Mouse (Mus musculus) heart, postnatal 10 days (tissue): ENCODE measurements around the gene Ints3. TPM values are rescaled to one million over a fixed set of nuclear protein-coding genes. Genes with fewer than 3 reads are reported as not detected.
"Not testable (repeated sequence)": the region's sequence is repeated elsewhere in the genome, so short reads cannot be mapped to it uniquely, and the experiment has no call there.

ENCODE experiments used
- DNase-seq, 2 experiments: peaks; one replicate each; pipeline ENCODE4 v3.0.0; 2021
- intact Hi-C: fragments of 180-260 bp; cut with DNase I; formaldehyde crosslinking; loops from one replicate; pipeline ENCODE4 v1.15.1; 2025
- total RNA-seq, 2 experiments: library from RNA; stranded (reverse); gene quantifications; 2 replicates each; pipeline ENCODE4 v1.2.3; 2021

Ints3 gene
- total RNA-seq, 2 experiments from 2014 or later, result 24.4 to 28.3 TPM

GRCm38 (mm10) chr3:90367001-90367632 is 66.3 kb downstream of the Ints3 start:
- no peak for DNase-seq
- intact Hi-C loops, result no loop called here

- intact Hi-C loops, result no loop called here
- no peak for DNase-seq
These were observed 71.1 kb downstream of the Ints3 start for GRCm38 (mm10) chr3:90362346-90362745.

DNA sequence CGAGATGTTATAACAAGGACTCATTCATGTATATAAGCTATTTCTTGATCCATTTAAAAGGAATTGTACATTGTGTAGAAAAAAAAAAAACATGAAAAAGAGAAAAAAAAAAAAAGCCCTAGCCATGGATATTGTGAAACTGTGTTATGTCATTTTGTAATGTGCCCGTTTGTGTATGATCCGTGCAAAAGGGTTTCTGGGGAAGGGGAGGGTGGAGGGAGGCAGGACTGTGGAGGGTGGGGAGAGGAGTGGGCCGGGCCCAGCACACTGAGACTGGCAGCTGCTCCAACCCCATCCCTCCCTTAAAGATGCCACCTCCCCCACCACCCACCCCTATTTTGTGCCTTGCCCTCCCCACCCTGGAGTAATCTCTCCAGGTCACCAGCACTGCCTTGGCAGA is 71.9 kb downstream of the Ints3 start:
- intact Hi-C loops, result no loop called here
- DNase-seq, result no peak

GRCm38 (mm10) chr3:90359230-90359629 is 74.2 kb downstream of the Ints3 start:
- intact Hi-C loops, result no loop called here

DNA sequence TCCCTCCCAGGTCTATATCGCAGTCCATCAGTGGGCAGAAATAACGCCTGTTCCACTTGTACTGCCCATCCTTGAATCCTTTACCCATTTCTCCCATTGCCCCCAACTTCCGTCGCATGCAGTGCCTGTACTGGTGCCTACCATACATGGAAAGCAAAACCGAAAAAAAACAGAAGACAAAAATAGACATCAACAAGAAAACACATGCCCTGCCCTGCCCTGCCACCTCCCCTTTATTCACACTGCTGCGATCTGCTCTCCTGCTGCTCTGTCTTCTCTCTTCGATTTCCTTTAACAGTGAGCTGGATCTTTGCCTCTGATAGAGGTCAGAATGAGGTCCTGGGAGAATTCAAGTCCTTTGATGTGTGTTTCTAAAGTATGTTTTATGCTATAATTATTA is 75.5 kb downstream of the Ints3 start:
- no peak for DNase-seq
- intact Hi-C loops, result no loop called here

More at GRCm38 (mm10) chr3:90359230-90359629, 74.2 kb downstream of the Ints3 start:
- no peak for DNase-seq

DNA sequence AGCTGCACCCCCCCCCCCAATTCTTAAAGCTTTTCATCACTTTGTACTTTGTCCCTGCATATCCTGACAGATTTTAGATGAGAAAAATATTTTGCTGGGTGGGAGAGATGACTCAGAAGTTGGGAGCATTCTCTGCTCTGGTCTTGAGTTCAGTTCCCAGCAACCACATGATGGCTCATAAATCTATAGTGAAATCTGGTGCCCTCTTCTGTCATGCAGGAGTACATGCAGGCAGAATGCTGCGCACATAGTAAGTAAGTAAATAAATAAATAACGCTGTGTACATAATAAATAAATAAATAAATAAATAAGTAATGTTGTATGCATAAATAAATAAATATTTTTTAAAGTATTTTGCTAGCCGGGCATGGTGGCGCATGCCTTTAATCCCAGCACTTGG is 85.6 kb downstream of the Ints3 start:
- intact Hi-C loops, result no loop called here
- no peak for DNase-seq

DNA sequence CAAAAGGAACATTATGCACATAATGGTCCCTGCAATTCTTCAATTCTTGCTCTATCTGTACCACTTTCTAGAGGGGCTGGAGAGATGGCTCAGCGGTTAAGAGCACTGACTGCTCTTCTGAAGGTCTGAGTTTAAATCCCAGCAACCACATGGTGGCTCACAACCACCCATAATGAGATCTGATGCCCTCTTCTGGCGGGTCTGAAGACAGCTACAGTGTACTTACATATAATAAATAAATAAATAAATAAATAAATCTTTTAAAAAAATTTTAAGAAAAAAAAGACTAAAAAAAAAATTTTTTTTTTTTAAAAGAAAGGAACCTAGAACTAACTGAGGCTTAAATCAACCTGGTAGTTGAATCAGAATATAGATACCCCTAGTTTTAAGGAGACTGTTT is 90.6 kb downstream of the Ints3 start:
- intact Hi-C loops, DNase-seq: not testable (repeated sequence)

Other genes starting within 250 kb of the Ints3 start
- 1,000 to 10,000 TPM; 1,084 to 1,156 TPM for gene Rps27, start 220.0 kb downstream of the Ints3 start, total RNA-seq
- 10 to 100 TPM; 12.3 to 14.4 TPM for gene Rab13, start 219.9 kb downstream of the Ints3 start, total RNA-seq
- 10 to 100 TPM; 44.4 to 46.9 TPM for gene Jtb, start 202.0 kb downstream of the Ints3 start, total RNA-seq
- gene Creb3l4, start 190.1 kb downstream of the Ints3 start, total RNA-seq, result under 1 TPM; 0.26 to 0.45 TPM
- 100 to 1,000 TPM; 105 to 110 TPM for gene Slc39a1, start 185.4 kb downstream of the Ints3 start, total RNA-seq
- gene Crtc2, start 179.5 kb downstream of the Ints3 start, total RNA-seq, result 10 to 100 TPM; 21.1 to 26.9 TPM
- gene Dennd4b, start 168.4 kb downstream of the Ints3 start, total RNA-seq, result 10 to 100 TPM; 16.8 to 19.7 TPM
- 10 to 100 TPM; 56.6 to 59.5 TPM for gene Gatad2b, start 140.4 kb downstream of the Ints3 start, total RNA-seq
- gene Slc27a3, start 43.7 kb downstream of the Ints3 start, total RNA-seq, result 1 to 10 TPM; 1.9 to 3.3 TPM
- 10 to 100 TPM; 35.4 to 37.8 TPM for gene Npr1, start 32.2 kb upstream of the Ints3 start, total RNA-seq
- gene Ilf2, start 42.5 kb upstream of the Ints3 start, total RNA-seq, result 10 to 100 TPM; 55.3 to 57.5 TPM
- gene Snapin, start 57.4 kb upstream of the Ints3 start, total RNA-seq, result 10 to 100 TPM; 55.9 to 62.7 TPM
- 100 to 1,000 TPM; 126 to 128 TPM for gene Chtop, start 75.9 kb upstream of the Ints3 start, total RNA-seq
- 100 to 1,000 TPM; 418 to 437 TPM for gene S100a1, start 80.8 kb upstream of the Ints3 start, total RNA-seq
- 10 to 100 TPM; 40.6 to 42.3 TPM for gene S100a13, start 80.8 kb upstream of the Ints3 start, total RNA-seq
- not detected for gene S100a14, start 93.2 kb upstream of the Ints3 start, total RNA-seq
- gene S100a16, start 103.6 kb upstream of the Ints3 start, total RNA-seq, result 100 to 1,000 TPM; 108 to 126 TPM
- gene S100a3, start 127.0 kb upstream of the Ints3 start, total RNA-seq, result not detected
- not detected for gene S100a2, start 156.6 kb upstream of the Ints3 start, total RNA-seq
- gene Gm42674, start 168.3 kb upstream of the Ints3 start, total RNA-seq, result not detected
- gene S100a4, start 170.1 kb upstream of the Ints3 start, total RNA-seq, result 10 to 100 TPM; 10.3 to 11.7 TPM
- gene S100a5, start 174.9 kb upstream of the Ints3 start, total RNA-seq, result not detected
- gene S100a6, start 179.3 kb upstream of the Ints3 start, total RNA-seq, result 10 to 100 TPM; 81.8 to 85.3 TPM
- under 1 TPM in 1 of 2 experiments, not detected in 1; 0.20 TPM for gene S100a7a, start 220.4 kb upstream of the Ints3 start, total RNA-seq
- gene S100a8, start 235.4 kb upstream of the Ints3 start, total RNA-seq, result 1 to 10 TPM; 3.7 to 4.7 TPM